Mouse (Mus musculus) liver, embryonic 14.5 days (tissue): ENCODE measurements around the gene Smpd1.

Source experiments
- CTCF ChIP-seq: IDR thresholded peaks from 2 replicates; pipeline ENCODE4 v1.5.1; 2016; ENCODE audit warnings: antibody characterized with exemption, low read depth, control low read depth
- EP300 ChIP-seq: IDR thresholded peaks from 2 replicates; pipeline ENCODE4 v1.6.1; 2016; ENCODE audit warnings: antibody characterized with exemption, low read depth

DNA sequence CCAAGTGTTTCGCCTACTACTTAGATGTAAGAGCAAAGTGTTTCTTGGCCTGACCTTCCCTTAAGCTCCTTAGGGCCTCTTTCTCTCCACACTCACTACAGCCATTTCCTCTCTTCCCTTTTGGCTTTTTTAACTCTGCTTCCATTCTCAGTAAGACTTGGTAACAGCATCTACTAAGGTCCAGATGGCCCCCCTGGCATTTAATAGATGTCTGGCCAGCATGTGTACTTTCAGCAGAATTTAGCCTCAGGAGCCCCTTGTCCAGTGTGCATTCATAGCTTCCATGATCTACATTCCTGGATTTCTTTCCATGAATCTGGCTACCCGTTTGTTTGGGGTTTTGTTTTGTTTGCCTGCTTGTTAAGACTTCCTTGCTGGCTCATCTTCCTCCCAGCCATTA, 24.3 kb downstream of the Smpd1 start:
- TF ChIP-seq CTCF (no peak), EP300 (no peak)
